Mouse (Mus musculus) intestine, embryonic 16.5 days (tissue): ENCODE measurements around the gene Smco2. TPM values are rescaled to one million over a fixed set of nuclear protein-coding genes. Genes with fewer than 3 reads are reported as not detected.

Source experiments
- ATAC-seq: fragments of 200-750 bp; cut with Nextera tagmentation; 2 replicates; pipeline ENCODE4 v1.8.0; 2017; ENCODE audit warnings: moderate TSS enrichment, moderate library complexity
- H3K27ac ChIP-seq: fragments of 300-500 bp; sonication (generic); 2 replicates; pipeline ENCODE4 v1.5.1; 2014; ENCODE audit warnings: mild to moderate bottlenecking, low read length
- H3K27me3 ChIP-seq: fragments of 300-500 bp; sonication (generic); replicated peaks from 2 replicates; pipeline ENCODE4 v1.6.1; 2014; ENCODE audit warnings: low read length, control low read depth, mixed read lengths; ENCODE audit not compliant: control insufficient read depth, insufficient read depth
- H3K36me3 ChIP-seq: fragments of 300-500 bp; sonication (generic); 2 replicates; pipeline ENCODE4 v1.6.1; 2014; ENCODE audit warnings: low read length, control low read depth; ENCODE audit not compliant: control insufficient read depth, insufficient read depth
- H3K4me1 ChIP-seq: fragments of 300-500 bp; sonication (generic); 2 replicates; pipeline ENCODE4 v1.6.1; 2014; ENCODE audit warnings: low read length, control low read depth, mixed read lengths; ENCODE audit not compliant: control insufficient read depth, insufficient read depth
- H3K4me2 ChIP-seq: fragments of 300-500 bp; sonication (generic); 2 replicates; pipeline ENCODE4 v1.6.1; 2014; ENCODE audit warnings: low read depth, low read length, control low read depth
- H3K4me3 ChIP-seq: fragments of 300-500 bp; sonication (generic); 2 replicates; pipeline ENCODE4 v1.5.1; 2014; ENCODE audit warnings: mild to moderate bottlenecking, low read length
- H3K9ac ChIP-seq: fragments of 300-500 bp; sonication (generic); 2 replicates; pipeline ENCODE4 v1.6.1; 2014; ENCODE audit warnings: low read depth, low read length
- H3K9me3 ChIP-seq: fragments of 300-500 bp; sonication (generic); 2 replicates; pipeline ENCODE4 v1.6.1; 2016; ENCODE audit warnings: low read length, control low read depth; ENCODE audit not compliant: control insufficient read depth
- WGBS: fragments of 180-500 bp; shearing (Covaris S2); extraction: QIAGEN DNeasy Blood & Tissue Kit; methylation state at CpG from one replicate; pipeline ENCODE4 v1.1.7; 2014; 5-methylcytosine and 5-hydroxymethylcytosine counted together
- polyA plus RNA-seq: library from polyadenylated mRNA; unstranded; fragments of >200 nt; fragmentation: Nextera tagmentation; extraction: Ambion mirVana; gene quantifications from 2 replicates; pipeline ENCODE4 v1.2.1, GENCODE M21; 2015

Smco2 gene
- polyA plus RNA-seq, 1 experiment from 2014 or later = not detected

- no peak for ATAC-seq
- Histone ChIP-seq H3K36me3 (no peaks in the 10 kb centered on the region), H3K9me3 (peaks cover 5% of the 10 kb centered on the region; the same call in 1 of the 2 replicates), H3K4me2 (no peak overlapping the region), H3K9ac (no peak overlapping the region), H3K4me3 (no peak overlapping the region), H3K27ac (no peak overlapping the region), H3K4me1 (no peaks in the 10 kb centered on the region), H3K27me3 (no peaks in the 10 kb centered on the region)
- WGBS = 91% methylated on average over 12 of the region's 12 CpGs
Observed at GRCm38 (mm10) chr6:146877425-146878045, 27.6 kb downstream of the Smco2 start.

GRCm38 (mm10) chr6:146878926-146879325 lies 29.0 kb downstream of the Smco2 start:
- WGBS = 40% methylated on average over 10 of the region's 10 CpGs

GRCm38 (mm10) chr6:146879856-146880255 lies 30.0 kb downstream of the Smco2 start:
- 85% methylated on average over 9 of the region's 9 CpGs for WGBS
- no peak for ATAC-seq

More at GRCm38 (mm10) chr6:146878926-146879325, 29.0 kb downstream of the Smco2 start:
- H3K27ac ChIP-seq = no peak overlapping the region
- peaks cover 5% of the 10 kb centered on the region; the same call in 1 of the 2 replicates for H3K9me3 ChIP-seq
- no peaks in the 10 kb centered on the region for H3K36me3 ChIP-seq
- no peak overlapping the region for H3K9ac ChIP-seq
- ATAC-seq = no peak
- H3K4me2 ChIP-seq = no peak overlapping the region
- no peaks in the 10 kb centered on the region for H3K4me1 ChIP-seq
- no peaks in the 10 kb centered on the region for H3K27me3 ChIP-seq
- H3K4me3 ChIP-seq = no peak overlapping the region

GRCm38 (mm10) chr6:146880296-146880695 lies 30.4 kb downstream of the Smco2 start:
- ATAC-seq = no peak

More at GRCm38 (mm10) chr6:146879856-146880255, 30.0 kb downstream of the Smco2 start:
- Histone ChIP-seq H3K27ac (no peak overlapping the region), H3K36me3 (no peaks in the 10 kb centered on the region), H3K9me3 (peaks cover 5% of the 10 kb centered on the region; the same call in 1 of the 2 replicates), H3K4me1 (0 out of 2 replicates have a peak, but pooled peaks cover 2% of the 10 kb centered on the region), H3K4me3 (no peak overlapping the region), H3K9ac (no peak overlapping the region), H3K27me3 (no peaks in the 10 kb centered on the region), H3K4me2 (no peak overlapping the region)

GRCm38 (mm10) chr6:146881896-146882770 lies 32.2 kb downstream of the Smco2 start:
- peaks cover 1% of the 10 kb centered on the region; the same call in 1 of the 2 replicates for H3K9me3 ChIP-seq
- no peak overlapping the region for H3K4me3 ChIP-seq
- H3K36me3 ChIP-seq = no peaks in the 10 kb centered on the region
- H3K27me3 ChIP-seq = no peaks in the 10 kb centered on the region
- ATAC-seq = no peak
- 51% methylated on average over 13 of the region's 13 CpGs for WGBS
- no peak overlapping the region for H3K4me2 ChIP-seq
- 0 out of 2 replicates have a peak, but pooled peaks cover 2% of the 10 kb centered on the region for H3K4me1 ChIP-seq
- H3K9ac ChIP-seq = no peak overlapping the region
- no peak overlapping the region for H3K27ac ChIP-seq

More at GRCm38 (mm10) chr6:146880296-146880695, 30.4 kb downstream of the Smco2 start:
- H3K36me3 ChIP-seq = no peaks in the 10 kb centered on the region
- H3K4me1 ChIP-seq = 0 out of 2 replicates have a peak, but pooled peaks cover 2% of the 10 kb centered on the region
- no peak overlapping the region for H3K4me2 ChIP-seq
- WGBS = 80% methylated on average over 4 of the region's 4 CpGs
- no peak overlapping the region for H3K27ac ChIP-seq
- no peak overlapping the region for H3K9ac ChIP-seq
- peaks cover 5% of the 10 kb centered on the region; the same call in 1 of the 2 replicates for H3K9me3 ChIP-seq
- H3K27me3 ChIP-seq = no peaks in the 10 kb centered on the region
- no peak overlapping the region for H3K4me3 ChIP-seq

- Histone ChIP-seq H3K27ac (no peak overlapping the region), H3K36me3 (no peaks in the 10 kb centered on the region), H3K4me2 (no peak overlapping the region), H3K4me1 (0 out of 2 replicates have a peak, but pooled peaks cover 2% of the 10 kb centered on the region), H3K27me3 (no peaks in the 10 kb centered on the region), H3K9ac (no peak overlapping the region), H3K4me3 (no peak overlapping the region), H3K9me3 (no peaks in the 10 kb centered on the region)
- ATAC-seq = no peak
- 74% methylated on average over 2 of the region's 2 CpGs for WGBS
Observed at GRCm38 (mm10) chr6:146883426-146883825, 33.5 kb downstream of the Smco2 start.

- no peak overlapping the region for H3K4me2 ChIP-seq
- no peaks in the 10 kb centered on the region for H3K27me3 ChIP-seq
- no peaks in the 10 kb centered on the region for H3K36me3 ChIP-seq
- H3K9me3 ChIP-seq = no peaks in the 10 kb centered on the region
- no peak overlapping the region for H3K27ac ChIP-seq
- H3K4me1 ChIP-seq = peaks cover 5% of the 10 kb centered on the region; the same call in 1 of the 2 replicates
- WGBS = 88% methylated on average over 3 of the region's 3 CpGs
- no peak overlapping the region for H3K9ac ChIP-seq
- no peak for ATAC-seq
- no peak overlapping the region for H3K4me3 ChIP-seq
Observed at GRCm38 (mm10) chr6:146884171-146884570, 34.3 kb downstream of the Smco2 start.

- peak overlapping the region; percentile 38 for H3K27ac ChIP-seq
- no peak overlapping the region for H3K9ac ChIP-seq
- no peak for ATAC-seq
Observed at GRCm38 (mm10) chr6:146884851-146885250, 34.9 kb downstream of the Smco2 start.

GRCm38 (mm10) chr6:146887958-146888659 lies 38.2 kb downstream of the Smco2 start, which contains the start of gene Ppfibp1:
Ppfibp1 (plus strand) TSS chr6:146888487.
- Histone ChIP-seq H3K27me3 (no peaks in the 10 kb centered on the region), H3K27ac (peak within 1 kb of the TSS; percentile 92), H3K9me3 (no peaks in the 10 kb centered on the region), H3K4me1 (peaks cover 22% of the 10 kb centered on the region), H3K4me2 (peak within 1 kb of the TSS; percentile 84), H3K4me3 (peak within 1 kb of the TSS; percentile 84), H3K36me3 (no peaks in the 10 kb centered on the region), H3K9ac (peak within 1 kb of the TSS; percentile 98)
- ATAC-seq = peak; percentile 97
- under 1% methylated on average over 80 of the region's 80 CpGs for WGBS

More at GRCm38 (mm10) chr6:146884851-146885250, 34.9 kb downstream of the Smco2 start:
- no peak overlapping the region for H3K4me2 ChIP-seq
- H3K4me3 ChIP-seq = no peak overlapping the region
- no peaks in the 10 kb centered on the region for H3K9me3 ChIP-seq
- WGBS = 35% methylated on average over 4 of the region's 4 CpGs
- H3K27me3 ChIP-seq = no peaks in the 10 kb centered on the region
- no peaks in the 10 kb centered on the region for H3K36me3 ChIP-seq
- H3K4me1 ChIP-seq = peaks cover 10% of the 10 kb centered on the region; the same call in 1 of the 2 replicates
